Mouse (Mus musculus): ENCODE results near the gene Rpl32. TPM values are rescaled to one million over a fixed set of nuclear protein-coding genes. Genes with fewer than 3 reads are reported as not detected.

Rpl32 gene
- polyA plus RNA-seq, 1 experiment from 2014 or later = 1,065 TPM

GRCm38 (mm10) chr6:115761995-115762756 is 46.4 kb downstream of the Rpl32 start, which contains the start of gene Tmem40:
Tmem40 (minus strand) TSS chr6:115762410.
- ATAC-seq (ENCODE audit: low read depth) = no peak; the same call in 1 of the 2 replicates
- Histone ChIP-seq H3K36me3 (ENCODE audit: control insufficient read depth, insufficient read depth, low read length) (no peaks in the 10 kb centered on the region), H3K27me3 (ENCODE audit: control insufficient read depth, insufficient read depth, low read length) (no peaks in the 10 kb centered on the region), H3K4me3 (ENCODE audit: low read depth, low read length) (no peak within 1 kb of the TSS), H3K4me1 (ENCODE audit: control insufficient read depth, insufficient read depth, low read length) (no peaks in the 10 kb centered on the region; the same call in 1 of the 2 replicates), H3K27ac (ENCODE audit: low read depth, low read length) (peak within 1 kb of the TSS; percentile 12; the same call in 1 of the 2 replicates), H3K9ac (replicated peaks; ENCODE audit: low read depth, low read length) (no peak within 1 kb of the TSS), H3K9me3 (ENCODE audit: control insufficient read depth, low read length) (no peaks in the 10 kb centered on the region), H3K4me2 (ENCODE audit: low read depth, low read length) (no peak within 1 kb of the TSS; the same call in 1 of the 2 replicates)
- 1% methylated on average over 9 of the region's 9 CpGs for WGBS

GRCm38 (mm10) chr6:115760982-115761381 is 47.6 kb downstream of the Rpl32 start:
- H3K36me3 ChIP-seq (ENCODE audit: control insufficient read depth, insufficient read depth, low read length) = no peaks in the 10 kb centered on the region
- no peaks in the 10 kb centered on the region for H3K27me3 ChIP-seq (ENCODE audit: control insufficient read depth, insufficient read depth, low read length)
- no peak overlapping the region for H3K9ac ChIP-seq (replicated peaks; ENCODE audit: low read depth, low read length)
- no peaks in the 10 kb centered on the region; the same call in 1 of the 2 replicates for H3K4me1 ChIP-seq (ENCODE audit: control insufficient read depth, insufficient read depth, low read length)
- no peak overlapping the region for H3K27ac ChIP-seq (ENCODE audit: low read depth, low read length)
- 68% methylated on average over 4 of the region's 4 CpGs for WGBS
- no peak overlapping the region for H3K4me3 ChIP-seq (ENCODE audit: low read depth, low read length)
- no peak for ATAC-seq (ENCODE audit: low read depth)
- no peak overlapping the region for H3K4me2 ChIP-seq (ENCODE audit: low read depth, low read length)
- H3K9me3 ChIP-seq (ENCODE audit: control insufficient read depth, low read length) = no peaks in the 10 kb centered on the region

- Histone ChIP-seq H3K27ac (ENCODE audit: low read depth, low read length) (no peak overlapping the region), H3K4me2 (ENCODE audit: low read depth, low read length) (no peak overlapping the region), H3K9me3 (ENCODE audit: control insufficient read depth, low read length) (no peaks in the 10 kb centered on the region), H3K36me3 (ENCODE audit: control insufficient read depth, insufficient read depth, low read length) (no peaks in the 10 kb centered on the region), H3K9ac (replicated peaks; ENCODE audit: low read depth, low read length) (no peak overlapping the region), H3K4me3 (ENCODE audit: low read depth, low read length) (no peak overlapping the region), H3K27me3 (ENCODE audit: control insufficient read depth, insufficient read depth, low read length) (no peaks in the 10 kb centered on the region), H3K4me1 (ENCODE audit: control insufficient read depth, insufficient read depth, low read length) (no peaks in the 10 kb centered on the region; the same call in 1 of the 2 replicates)
- no peak for ATAC-seq (ENCODE audit: low read depth)
- WGBS = 94% methylated on average over 4 of the region's 4 CpGs
These were observed 48.4 kb downstream of the Rpl32 start for GRCm38 (mm10) chr6:115760137-115760536.

- Histone ChIP-seq H3K4me2 (ENCODE audit: low read depth, low read length) (no peak overlapping the region), H3K27me3 (ENCODE audit: control insufficient read depth, insufficient read depth, low read length) (no peaks in the 10 kb centered on the region), H3K4me1 (ENCODE audit: control insufficient read depth, insufficient read depth, low read length) (no peaks in the 10 kb centered on the region; the same call in 1 of the 2 replicates), H3K9ac (replicated peaks; ENCODE audit: low read depth, low read length) (no peak overlapping the region), H3K27ac (ENCODE audit: low read depth, low read length) (no peak overlapping the region), H3K4me3 (ENCODE audit: low read depth, low read length) (no peak overlapping the region), H3K36me3 (ENCODE audit: control insufficient read depth, insufficient read depth, low read length) (no peaks in the 10 kb centered on the region), H3K9me3 (ENCODE audit: control insufficient read depth, low read length) (no peaks in the 10 kb centered on the region)
- no peak for ATAC-seq (ENCODE audit: low read depth)
- 51% methylated on average over 5 of the region's 5 CpGs for WGBS
These were observed 49.1 kb downstream of the Rpl32 start for GRCm38 (mm10) chr6:115759461-115759860.

- Histone ChIP-seq H3K4me1 (ENCODE audit: control insufficient read depth, insufficient read depth, low read length) (no peaks in the 10 kb centered on the region; the same call in 1 of the 2 replicates), H3K4me2 (ENCODE audit: low read depth, low read length) (no peak overlapping the region), H3K9me3 (ENCODE audit: control insufficient read depth, low read length) (no peaks in the 10 kb centered on the region), H3K9ac (replicated peaks; ENCODE audit: low read depth, low read length) (no peak overlapping the region), H3K27ac (ENCODE audit: low read depth, low read length) (no peak overlapping the region), H3K36me3 (ENCODE audit: control insufficient read depth, insufficient read depth, low read length) (no peaks in the 10 kb centered on the region), H3K27me3 (ENCODE audit: control insufficient read depth, insufficient read depth, low read length) (no peaks in the 10 kb centered on the region), H3K4me3 (ENCODE audit: low read depth, low read length) (no peak overlapping the region)
- 76% methylated on average over 9 of the region's 9 CpGs for WGBS
- no peak for ATAC-seq (ENCODE audit: low read depth)
These were observed 49.5 kb downstream of the Rpl32 start for GRCm38 (mm10) chr6:115758981-115759435.

GRCm38 (mm10) chr6:115755536-115755935 is 53.0 kb downstream of the Rpl32 start:
- 81% methylated on average over 7 of the region's 7 CpGs for WGBS
- Histone ChIP-seq H3K27me3 (ENCODE audit: control insufficient read depth, insufficient read depth, low read length) (no peaks in the 10 kb centered on the region), H3K27ac (ENCODE audit: low read depth, low read length) (no peak overlapping the region), H3K9me3 (ENCODE audit: control insufficient read depth, low read length) (no peaks in the 10 kb centered on the region), H3K36me3 (ENCODE audit: control insufficient read depth, insufficient read depth, low read length) (no peaks in the 10 kb centered on the region), H3K4me2 (ENCODE audit: low read depth, low read length) (no peak overlapping the region), H3K4me1 (ENCODE audit: control insufficient read depth, insufficient read depth, low read length) (no peaks in the 10 kb centered on the region), H3K9ac (replicated peaks; ENCODE audit: low read depth, low read length) (no peak overlapping the region), H3K4me3 (ENCODE audit: low read depth, low read length) (no peak overlapping the region)
- ATAC-seq (ENCODE audit: low read depth) = no peak

Small RNAs within 50 kb of the gene (microRNA-seq; reads per million reads assigned to microRNA genes)
- gene Mir7660 = not detected

Other genes starting within 250 kb of the Rpl32 start
- gene Mkrn2os, start 216.2 kb downstream of the Rpl32 start, polyA plus RNA-seq (2014; fragmentation: Nextera tagmentation; extraction: Ambion mirVana) = 0.45 and 0.63 TPM in 2 replicates
- 42.4 and 43.9 TPM in 2 replicates for gene Mkrn2, start 206.8 kb downstream of the Rpl32 start, polyA plus RNA-seq (2014; fragmentation: Nextera tagmentation; extraction: Ambion mirVana)
- gene Raf1, start 132.1 kb downstream of the Rpl32 start, polyA plus RNA-seq (2014; fragmentation: Nextera tagmentation; extraction: Ambion mirVana) = 168 and 181 TPM in 2 replicates
- 1.1 and 1.2 TPM in 2 replicates for gene Tmem40, start 46.3 kb downstream of the Rpl32 start, polyA plus RNA-seq (2014; fragmentation: Nextera tagmentation; extraction: Ambion mirVana)
- gene Cand2, start 34.2 kb downstream of the Rpl32 start, polyA plus RNA-seq (2014; fragmentation: Nextera tagmentation; extraction: Ambion mirVana) = 8.3 and 10.8 TPM in 2 replicates
- 3.0 and 3.1 TPM in 2 replicates for gene Efcab12, start 29.7 kb upstream of the Rpl32 start, polyA plus RNA-seq (2014; fragmentation: Nextera tagmentation; extraction: Ambion mirVana)
- 8.4 and 10.8 TPM in 2 replicates for gene Mbd4, start 44.6 kb upstream of the Rpl32 start, polyA plus RNA-seq (2014; fragmentation: Nextera tagmentation; extraction: Ambion mirVana)
- gene Ift122, start 44.7 kb upstream of the Rpl32 start, polyA plus RNA-seq (2014; fragmentation: Nextera tagmentation; extraction: Ambion mirVana) = 27.8 and 28.3 TPM in 2 replicates
- 0.07 and 2.6 TPM in 2 replicates for gene Rho, start 123.0 kb upstream of the Rpl32 start, polyA plus RNA-seq (2014; fragmentation: Nextera tagmentation; extraction: Ambion mirVana)
- not detected in 2 replicates for gene H1foo, start 136.2 kb upstream of the Rpl32 start, polyA plus RNA-seq (2014; fragmentation: Nextera tagmentation; extraction: Ambion mirVana)
- gene Plxnd1, start 186.3 kb upstream of the Rpl32 start, polyA plus RNA-seq (2014; fragmentation: Nextera tagmentation; extraction: Ambion mirVana) = 4.2 and 14.1 TPM in 2 replicates

All from neural tube, embryonic 14.5 days (tissue).